Mouse (Mus musculus): Measurements from ENCODE around the gene Cpne2.

Gene Cpne2

GRCm38 (mm10) chr8:94537456-94537855, 4.7 kb downstream of the Cpne2 start:
- no peak for DNase-seq

- no peak for DNase-seq
These were observed 7.2 kb downstream of the Cpne2 start for GRCm38 (mm10) chr8:94540025-94540424.

- DNase-seq: no peak
These were observed 8.4 kb downstream of the Cpne2 start for GRCm38 (mm10) chr8:94540889-94541795.

- no peak for DNase-seq
These were observed 11.2 kb downstream of the Cpne2 start for GRCm38 (mm10) chr8:94543981-94544380.

- no peak for DNase-seq
These were observed 16.3 kb downstream of the Cpne2 start for GRCm38 (mm10) chr8:94549041-94549440.

- DNase-seq: no peak
These were observed 16.7 kb downstream of the Cpne2 start for GRCm38 (mm10) chr8:94549482-94549881.

- DNase-seq: no peak
These were observed 17.2 kb downstream of the Cpne2 start for GRCm38 (mm10) chr8:94549998-94550397.

GRCm38 (mm10) chr8:94551471-94552422, 19.0 kb downstream of the Cpne2 start:
- DNase-seq: no peak

- DNase-seq: no peak
These were observed 19.9 kb downstream of the Cpne2 start for GRCm38 (mm10) chr8:94552696-94553095.

- no peak for DNase-seq
These were observed 24.5 kb downstream of the Cpne2 start for GRCm38 (mm10) chr8:94557281-94557680.

GRCm38 (mm10) chr8:94561256-94561655, 28.5 kb downstream of the Cpne2 start:
- DNase-seq: no peak

GRCm38 (mm10) chr8:94564421-94564820, 31.6 kb downstream of the Cpne2 start:
- no peak for DNase-seq

- DNase-seq: no peak
These were observed 33.2 kb downstream of the Cpne2 start for GRCm38 (mm10) chr8:94566033-94566432.

- DNase-seq: no peak
These were observed 33.8 kb downstream of the Cpne2 start for GRCm38 (mm10) chr8:94566446-94567158.

- no peak for DNase-seq
These were observed 34.5 kb downstream of the Cpne2 start for GRCm38 (mm10) chr8:94567159-94567849.

- DNase-seq: no peak
These were observed 35.3 kb downstream of the Cpne2 start for GRCm38 (mm10) chr8:94568098-94568497.

- DNase-seq: no peak
These were observed 36.6 kb downstream of the Cpne2 start for GRCm38 (mm10) chr8:94569419-94569818.

GRCm38 (mm10) chr8:94571896-94572295, 39.1 kb downstream of the Cpne2 start:
- no peak for DNase-seq

- no peak for DNase-seq
These were observed 41.5 kb downstream of the Cpne2 start for GRCm38 (mm10) chr8:94574159-94574907.

GRCm38 (mm10) chr8:94575148-94575547, 42.4 kb downstream of the Cpne2 start:
- DNase-seq: no peak

- no peak for DNase-seq
These were observed 49.2 kb downstream of the Cpne2 start for GRCm38 (mm10) chr8:94581820-94582483.
